Mouse (Mus musculus): ENCODE measurements around the gene Phf11c.

DNA sequence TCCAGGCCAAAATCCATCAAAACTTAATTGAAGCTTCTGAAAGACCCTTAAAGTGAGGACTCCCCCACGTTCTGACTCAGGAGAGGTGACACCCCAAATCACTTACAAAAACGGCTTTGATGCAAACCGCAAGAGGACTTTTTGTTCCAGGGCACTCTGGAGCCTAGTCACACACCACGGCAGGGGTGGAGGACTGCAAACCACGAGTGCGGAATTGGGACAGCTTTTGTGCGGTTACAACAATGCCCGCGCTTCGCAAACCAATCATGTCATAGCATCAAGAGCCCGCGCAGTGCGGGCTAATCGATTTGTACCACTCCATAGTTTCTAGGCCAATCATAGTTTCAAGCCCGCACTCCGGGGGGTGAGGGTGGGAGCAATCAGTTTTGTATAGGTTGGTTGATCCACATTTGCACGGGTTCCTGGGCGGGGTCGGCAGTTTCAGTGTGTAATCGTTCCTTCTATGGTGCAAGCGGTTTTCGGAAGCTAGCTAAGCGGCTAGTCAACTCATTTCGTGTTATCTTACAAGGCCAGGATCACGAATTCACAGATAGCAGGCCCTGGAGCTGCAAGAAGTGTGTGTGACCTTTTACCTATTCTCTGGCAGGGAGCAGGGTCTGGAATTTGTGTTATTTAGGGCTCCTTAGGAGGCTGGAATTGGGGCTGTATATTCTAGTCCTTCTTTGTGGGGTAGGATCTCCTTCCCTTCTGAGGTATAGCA is 24.7 kb downstream of the Phf11c start:
- TF ChIP-seq CTCF (IDR thresholded peaks at IDR 0.05; ENCODE audit: borderline replicate concordance, extremely low read depth, insufficient read depth, insufficient read length) (no peak), POLR2A (IDR thresholded peaks at IDR 0.05; ENCODE audit: borderline replicate concordance, extremely low read depth, insufficient read depth, insufficient read length, poor library complexity, severe bottlenecking) (no peak)

Measured in brain, embryonic 14.5 days (tissue).